Mouse (Mus musculus): ENCODE results near the gene Zfp398. TPM values are rescaled to one million over a fixed set of nuclear protein-coding genes. Genes with fewer than 3 reads are reported as not detected.
"Not testable (repeated sequence)": the region's sequence is repeated elsewhere in the genome, so short reads cannot be mapped to it uniquely, and the experiment has no call there.

Zfp398 gene
- polyA plus RNA-seq, 1 experiment from 2014 or later: 13.7 TPM

DNA sequence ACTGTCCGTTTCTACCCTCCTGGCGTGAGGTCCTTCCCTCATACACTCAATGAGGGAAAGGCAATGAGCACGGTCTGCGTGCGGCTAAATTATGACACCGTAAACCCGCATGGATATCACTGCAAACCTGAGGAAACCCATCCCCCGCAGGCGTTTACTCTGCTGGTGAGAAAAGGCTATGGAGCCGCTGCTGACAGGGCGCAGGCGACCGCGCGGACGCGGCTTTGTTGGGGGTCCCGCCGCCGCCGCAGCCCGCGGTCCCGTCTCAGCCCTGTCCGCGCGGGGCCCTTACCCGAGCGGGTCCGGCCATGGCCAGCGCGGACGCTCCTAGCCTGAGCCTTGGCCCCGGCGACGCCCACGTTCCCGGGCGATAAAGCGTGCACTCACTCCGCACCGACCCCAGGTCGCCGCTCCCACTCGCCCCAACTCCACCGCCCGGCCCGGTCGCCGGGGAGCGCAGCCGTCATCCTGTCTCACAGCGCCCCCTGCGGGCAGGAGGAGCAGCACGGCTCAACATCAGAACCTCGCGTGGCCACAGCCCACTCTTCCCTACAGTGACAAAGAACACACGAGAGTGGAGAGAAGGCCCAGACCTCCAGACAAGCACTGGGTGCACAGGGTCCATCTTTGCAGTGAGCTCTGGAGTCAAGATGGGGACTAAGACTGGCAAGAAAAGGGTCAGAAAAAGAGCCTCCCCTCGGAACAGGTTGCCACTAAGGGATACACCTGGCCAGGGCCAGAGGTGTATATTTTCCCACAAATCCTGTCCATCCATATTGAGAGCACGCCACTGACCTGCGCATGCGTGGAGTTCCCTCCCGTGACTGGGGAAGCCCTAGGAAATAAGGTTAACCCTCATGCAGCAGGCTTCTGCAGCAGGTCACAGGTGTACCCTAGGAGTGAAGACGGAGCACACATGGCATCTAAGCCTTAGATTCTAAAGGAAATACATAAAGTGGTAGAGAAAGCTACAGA lies 5.1 kb upstream of the Zfp398 start, which contains the start of gene Zfp786:
Gene Zfp786 (minus strand): TSS at position 764 of the 975 bp plus-strand sequence.
- 0 out of 2 replicates have a peak, but pooled peaks cover 3% of the 10 kb centered on the region for H3K36me3 ChIP-seq
- WGBS: 2% methylated on average over 64 of the region's 64 CpGs
- H3K9me3 ChIP-seq: no peaks in the 10 kb centered on the region
- H3K27me3 ChIP-seq: no peaks in the 10 kb centered on the region
- H3K9ac ChIP-seq (replicated peaks): peak within 1 kb of the TSS; percentile 80
- peaks cover 7% of the 10 kb centered on the region; the same call in 1 of the 2 replicates for H3K4me1 ChIP-seq
- H3K4me2 ChIP-seq (replicated peaks): peak within 1 kb of the TSS; percentile 50
- H3K4me3 ChIP-seq: peak within 1 kb of the TSS; percentile 73
- ATAC-seq (ENCODE audit: low FRiP score, low read depth): peak; percentile 93
- peak within 1 kb of the TSS; percentile 91 for H3K27ac ChIP-seq (replicated peaks)

DNA sequence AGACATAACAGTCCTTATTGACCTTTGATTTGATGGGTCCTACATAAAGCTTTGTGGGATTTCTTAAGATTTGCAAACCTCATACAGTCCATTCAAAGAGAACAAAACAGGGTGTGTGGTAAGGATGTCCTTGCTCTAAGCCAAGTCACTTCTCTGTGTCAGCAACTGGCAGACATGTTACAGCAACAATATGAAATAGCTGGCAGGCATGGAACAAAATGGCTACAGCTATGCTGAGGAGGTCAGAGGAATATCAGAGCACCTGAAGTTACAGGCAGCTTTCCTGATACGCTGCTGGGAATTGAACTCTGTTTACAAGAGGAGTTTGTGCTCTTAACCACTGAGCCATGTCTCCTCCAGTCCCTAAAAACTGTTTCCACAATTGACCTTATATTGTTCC lies 3.2 kb upstream of the Zfp398 start:
- 82% methylated on average over 1 of the region's 1 CpGs for WGBS
- no peak overlapping the region for H3K4me2 ChIP-seq (replicated peaks)
- no peaks in the 10 kb centered on the region for H3K36me3 ChIP-seq
- H3K4me3 ChIP-seq: no peak overlapping the region
- no peak for ATAC-seq (ENCODE audit: low FRiP score, low read depth)
- H3K9ac ChIP-seq (replicated peaks): no peak overlapping the region
- H3K27me3 ChIP-seq: no peaks in the 10 kb centered on the region
- no peaks in the 10 kb centered on the region for H3K9me3 ChIP-seq
- peaks cover 14% of the 10 kb centered on the region for H3K4me1 ChIP-seq
- no peak overlapping the region for H3K27ac ChIP-seq (replicated peaks)

GRCm38 (mm10) chr6:47835984-47836521 lies 592 bp downstream of the Zfp398 start:
- H3K4me2 ChIP-seq (replicated peaks): peak overlapping the region; percentile 72
- peaks cover 9% of the 10 kb centered on the region; the same call in 1 of the 2 replicates for H3K36me3 ChIP-seq
- peak; percentile 77 for ATAC-seq (ENCODE audit: low FRiP score, low read depth)
- H3K27me3 ChIP-seq: no peaks in the 10 kb centered on the region
- H3K4me1 ChIP-seq: peaks cover 8% of the 10 kb centered on the region; the same call in 1 of the 2 replicates
- peak overlapping the region; percentile 93 for H3K4me3 ChIP-seq
- H3K9me3 ChIP-seq: no peaks in the 10 kb centered on the region
- peak overlapping the region; percentile 97 for H3K27ac ChIP-seq (replicated peaks)
- H3K9ac ChIP-seq (replicated peaks): peak overlapping the region; percentile 94
- under 1% methylated on average over 49 of the region's 49 CpGs for WGBS

GRCm38 (mm10) chr6:47837630-47838029 lies 2.2 kb downstream of the Zfp398 start:
- ATAC-seq (ENCODE audit: low FRiP score, low read depth): no peak
- H3K9ac ChIP-seq (replicated peaks): no peak overlapping the region
- peaks cover 16% of the 10 kb centered on the region; the same call in 1 of the 2 replicates for H3K36me3 ChIP-seq
- H3K9me3 ChIP-seq: no peaks in the 10 kb centered on the region
- no peak overlapping the region for H3K4me2 ChIP-seq (replicated peaks)
- H3K27ac ChIP-seq (replicated peaks): no peak overlapping the region
- H3K27me3 ChIP-seq: no peaks in the 10 kb centered on the region
- peaks cover 8% of the 10 kb centered on the region; the same call in 1 of the 2 replicates for H3K4me1 ChIP-seq
- WGBS: 84% methylated on average over 2 of the region's 2 CpGs
- no peak overlapping the region for H3K4me3 ChIP-seq

GRCm38 (mm10) chr6:47841077-47841476 lies 5.6 kb downstream of the Zfp398 start:
- Histone ChIP-seq H3K27me3 (no peaks in the 10 kb centered on the region), H3K36me3 (peaks cover 16% of the 10 kb centered on the region; the same call in 1 of the 2 replicates), H3K4me2 (replicated peaks) (no peak overlapping the region), H3K27ac (replicated peaks) (no peak overlapping the region), H3K4me1 (peaks cover 8% of the 10 kb centered on the region; the same call in 1 of the 2 replicates), H3K9me3 (no peaks in the 10 kb centered on the region), H3K4me3 (no peak overlapping the region), H3K9ac (replicated peaks) (no peak overlapping the region)
- no peak for ATAC-seq (ENCODE audit: low FRiP score, low read depth)
- 95% methylated on average over 1 of the region's 1 CpGs for WGBS

DNA sequence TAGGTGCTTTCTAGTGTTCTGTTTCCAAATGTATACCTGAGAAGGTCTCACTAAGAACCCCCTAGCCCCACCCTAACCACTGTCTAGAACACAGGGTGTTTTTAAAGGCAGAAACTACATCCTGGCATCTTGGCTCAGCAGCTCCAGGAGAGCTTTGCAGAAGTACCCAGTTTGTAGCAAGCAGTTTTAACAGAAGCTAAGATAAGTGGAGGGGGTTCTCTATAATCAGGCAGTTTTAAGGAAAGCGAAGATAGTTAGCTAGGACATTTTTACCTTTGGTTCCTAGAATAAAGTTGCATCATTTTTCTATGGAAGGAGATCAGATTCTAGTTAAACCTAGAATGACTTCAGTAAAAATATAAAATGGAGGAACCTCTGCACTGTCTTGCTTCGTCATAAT lies 6.4 kb downstream of the Zfp398 start:
- H3K9me3 ChIP-seq: no peaks in the 10 kb centered on the region

DNA sequence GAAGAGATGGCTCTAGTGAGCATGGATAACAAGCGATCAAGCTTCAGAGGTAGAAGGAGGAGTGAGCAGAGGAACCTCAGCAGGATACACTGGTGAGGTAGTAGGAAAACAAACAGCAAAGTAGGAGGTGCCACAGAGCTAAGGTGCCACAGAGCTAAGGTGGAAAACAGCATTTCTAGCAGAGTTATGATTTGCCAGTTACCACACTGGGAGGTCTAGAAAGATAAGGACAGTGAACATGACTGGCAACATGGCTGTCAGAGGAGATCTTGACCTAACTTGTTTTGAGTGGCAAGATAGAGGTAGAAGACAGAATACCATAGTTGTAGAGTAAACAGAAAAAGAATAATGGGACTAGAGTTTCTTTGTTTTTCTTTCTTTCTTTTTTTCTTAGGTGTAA lies 6.9 kb downstream of the Zfp398 start:
- Histone ChIP-seq H3K36me3 (peaks cover 19% of the 10 kb centered on the region; the same call in 1 of the 2 replicates), H3K4me2 (replicated peaks) (no peak overlapping the region), H3K27me3 (no peaks in the 10 kb centered on the region), H3K4me1 (peaks cover under 1% of the 10 kb centered on the region; the same call in 1 of the 2 replicates), H3K9ac (replicated peaks) (no peak overlapping the region), H3K4me3 (no peak overlapping the region), H3K9me3 (no peaks in the 10 kb centered on the region), H3K27ac (replicated peaks) (no peak overlapping the region)
- 97% methylated on average over 1 of the region's 1 CpGs for WGBS
- ATAC-seq (ENCODE audit: low FRiP score, low read depth): no peak

More for the DNA sequence above, 6.4 kb downstream of the Zfp398 start:
- Histone ChIP-seq H3K27me3 (no peaks in the 10 kb centered on the region), H3K9ac (replicated peaks) (no peak overlapping the region), H3K4me3 (no peak overlapping the region), H3K27ac (replicated peaks) (no peak overlapping the region), H3K4me1 (peaks cover 4% of the 10 kb centered on the region; the same call in 1 of the 2 replicates), H3K36me3 (peaks cover 18% of the 10 kb centered on the region; the same call in 1 of the 2 replicates), H3K4me2 (replicated peaks) (no peak overlapping the region)
- WGBS: 90% methylated on average over 2 of the region's 2 CpGs
- ATAC-seq (ENCODE audit: low FRiP score, low read depth): no peak

DNA sequence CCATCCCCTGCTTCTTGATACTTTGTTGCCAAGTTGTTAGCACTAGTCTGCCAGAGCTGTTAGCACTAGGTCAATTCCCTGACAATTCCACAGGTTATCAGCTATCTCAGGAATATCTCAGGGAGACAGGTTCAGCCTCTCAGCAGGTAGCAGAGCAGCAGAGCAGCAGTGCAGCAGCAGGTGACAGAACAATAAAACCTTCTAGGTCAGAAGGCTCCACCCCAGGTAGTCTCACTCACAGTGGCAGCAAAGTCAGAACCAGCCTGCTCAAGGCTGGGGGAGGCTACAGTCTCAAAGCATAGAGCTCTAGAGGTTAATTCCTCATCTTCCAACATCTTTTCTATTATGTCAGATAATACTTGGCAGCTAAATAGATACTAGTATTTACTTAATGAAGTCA lies 10.3 kb downstream of the Zfp398 start:
- no peak overlapping the region for H3K9ac ChIP-seq (replicated peaks)
- H3K27me3 ChIP-seq: no peaks in the 10 kb centered on the region
- H3K4me1 ChIP-seq: no peaks in the 10 kb centered on the region
- H3K36me3 ChIP-seq: peaks cover 14% of the 10 kb centered on the region; the same call in 1 of the 2 replicates
- ATAC-seq (ENCODE audit: low FRiP score, low read depth): no peak
- no peak overlapping the region for H3K27ac ChIP-seq (replicated peaks)
- H3K9me3 ChIP-seq: no peaks in the 10 kb centered on the region
- no peak overlapping the region for H3K4me2 ChIP-seq (replicated peaks)
- H3K4me3 ChIP-seq: no peak overlapping the region

DNA sequence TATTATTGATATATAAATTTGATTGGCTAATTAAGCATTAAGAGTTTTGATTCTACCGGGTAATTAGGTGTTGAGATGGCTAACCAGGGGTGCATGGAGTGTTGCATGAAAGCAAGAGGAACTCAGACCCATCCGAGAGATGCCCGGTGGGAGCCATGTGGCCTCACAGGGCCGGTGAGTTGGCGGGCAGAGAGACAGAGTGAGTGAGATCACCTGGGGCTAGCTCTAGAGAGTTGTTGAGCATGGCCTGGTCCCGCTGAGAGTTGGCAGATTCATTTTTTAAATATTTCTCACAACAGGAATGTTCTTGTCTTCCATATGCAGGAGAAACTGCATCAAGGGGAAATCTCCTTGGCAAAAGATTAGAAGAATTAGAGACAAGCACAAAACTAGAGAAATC lies 21.8 kb downstream of the Zfp398 start:
- no peak overlapping the region for H3K4me2 ChIP-seq (replicated peaks)

DNA sequence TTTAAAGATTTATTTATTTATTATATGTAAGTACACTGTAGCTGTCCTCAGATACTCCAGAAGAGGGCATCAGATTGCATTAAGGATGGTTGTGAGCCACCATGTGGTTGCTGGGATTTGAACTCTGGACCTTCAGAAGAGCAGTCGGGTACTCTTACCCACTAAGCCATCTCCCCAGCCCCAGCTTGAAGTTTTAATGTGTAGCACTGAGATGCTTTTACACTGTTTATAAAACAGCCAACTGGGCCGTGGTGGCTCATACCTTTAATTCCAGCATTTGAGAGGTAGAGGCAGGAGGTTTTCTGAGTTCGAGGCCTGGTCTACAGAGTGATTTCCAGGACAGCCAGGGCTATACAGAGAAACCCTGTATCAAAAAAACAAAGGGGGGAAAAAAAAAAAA lies 22.3 kb downstream of the Zfp398 start:
- H3K4me1 ChIP-seq; H3K4me3 ChIP-seq; H3K27me3 ChIP-seq; H3K9me3 ChIP-seq; H3K27ac ChIP-seq (replicated peaks); ATAC-seq (ENCODE audit: low FRiP score, low read depth); H3K4me2 ChIP-seq (replicated peaks); H3K9ac ChIP-seq (replicated peaks): not testable (repeated sequence)
- WGBS: 95% methylated on average over 3 of the region's 3 CpGs
- peaks cover 36% of the 10 kb centered on the region for H3K36me3 ChIP-seq

More for the DNA sequence above, 21.8 kb downstream of the Zfp398 start:
- H3K27me3 ChIP-seq: no peaks in the 10 kb centered on the region
- no peak for ATAC-seq (ENCODE audit: low FRiP score, low read depth)
- no peaks in the 10 kb centered on the region for H3K9me3 ChIP-seq
- H3K4me3 ChIP-seq: no peak overlapping the region
- H3K27ac ChIP-seq (replicated peaks): no peak overlapping the region
- no peak overlapping the region for H3K9ac ChIP-seq (replicated peaks)
- 92% methylated on average over 6 of the region's 6 CpGs for WGBS
- H3K36me3 ChIP-seq: peaks cover 31% of the 10 kb centered on the region
- H3K4me1 ChIP-seq: no peaks in the 10 kb centered on the region

DNA sequence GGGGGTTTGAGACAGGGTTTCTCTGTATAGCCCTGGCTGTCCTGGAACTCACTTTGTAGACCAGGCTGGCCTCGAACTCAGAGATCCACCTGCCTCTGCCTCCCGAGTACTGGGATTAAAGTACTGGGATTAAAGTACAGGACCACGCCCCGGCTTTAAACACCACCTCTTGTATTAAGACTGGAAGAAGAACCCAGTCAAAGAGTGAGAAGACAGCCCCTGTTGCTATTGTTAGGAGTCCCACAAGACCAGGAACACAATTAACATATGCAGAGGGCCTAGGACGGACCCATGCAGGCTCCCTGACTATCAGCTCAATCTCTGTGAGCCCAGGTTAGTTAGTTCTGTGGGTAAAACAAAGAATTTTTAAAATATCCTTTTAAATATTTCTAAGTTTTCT lies 36.8 kb downstream of the Zfp398 start:
- Histone ChIP-seq H3K4me1 (no peaks in the 10 kb centered on the region), H3K4me3 (no peak overlapping the region), H3K27ac (replicated peaks) (no peak overlapping the region), H3K27me3 (no peaks in the 10 kb centered on the region), H3K9ac (replicated peaks) (no peak overlapping the region), H3K9me3 (no peaks in the 10 kb centered on the region), H3K4me2 (replicated peaks) (no peak overlapping the region), H3K36me3 (peaks cover 12% of the 10 kb centered on the region)
- ATAC-seq (ENCODE audit: low FRiP score, low read depth): no peak
- WGBS: 90% methylated on average over 5 of the region's 5 CpGs

DNA sequence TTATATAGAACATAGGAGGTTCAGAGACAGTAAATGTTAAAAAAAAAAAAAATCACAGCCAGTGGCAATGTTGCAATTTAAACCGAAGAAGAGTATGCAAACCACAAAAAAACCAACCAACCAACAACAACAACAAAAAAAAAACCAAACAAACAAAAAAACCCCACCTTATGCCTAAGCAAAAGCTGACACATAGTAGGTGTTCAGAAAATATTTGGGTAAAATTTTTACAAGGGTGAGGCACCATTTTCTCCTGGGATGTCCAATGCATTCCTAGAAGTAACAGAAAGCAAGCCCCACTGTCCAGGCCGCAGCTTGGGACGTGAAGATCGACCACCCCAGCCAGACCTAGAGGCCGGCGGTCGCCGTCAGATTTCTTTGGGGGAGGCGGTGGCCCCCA lies 41.6 kb downstream of the Zfp398 start, which contains the start of gene Zfp282:
Gene Zfp282 (plus strand): TSS at position 147 of the 400 bp plus-strand sequence.
- Histone ChIP-seq H3K4me3 (peak within 1 kb of the TSS; percentile 94), H3K27ac (replicated peaks) (peak within 1 kb of the TSS; percentile 99), H3K4me1 (peaks cover 15% of the 10 kb centered on the region), H3K9me3 (no peaks in the 10 kb centered on the region), H3K27me3 (no peaks in the 10 kb centered on the region), H3K36me3 (peaks cover 20% of the 10 kb centered on the region), H3K4me2 (replicated peaks) (peak within 1 kb of the TSS; percentile 81), H3K9ac (replicated peaks) (peak within 1 kb of the TSS; percentile 97)
- WGBS: 7% methylated on average over 9 of the region's 9 CpGs
- ATAC-seq (ENCODE audit: low FRiP score, low read depth): no peak
